Mouse (Mus musculus): Measurements from ENCODE around the gene Snrnp35. TPM values are rescaled to one million over a fixed set of nuclear protein-coding genes. Genes with fewer than 3 reads are reported as not detected.
A peak's percentile ranks its signal among the peaks of the same experiment; 100 is the strongest.

The Snrnp35 gene
- 9.2 and 9.9 TPM in 2 replicates for polyA plus RNA-seq (2015; fragmentation: Nextera tagmentation; extraction: Ambion mirVana)

GRCm38 (mm10) chr5:124482966-124483654 is at the start of gene Snrnp35:
Gene Snrnp35 (plus strand): TSS chr5:124483134.
- H3K27me3 ChIP-seq (ENCODE audit: control insufficient read depth, insufficient read depth, low read depth, low read length) = no peaks in the 10 kb centered on the region
- WGBS (ENCODE audit: insufficient replicate concordance) = under 1% methylated on average over 48 of the region's 48 CpGs
- H3K4me3 ChIP-seq (ENCODE audit: low read depth, low read length) = peak within 1 kb of the TSS; percentile 79
- H3K4me2 ChIP-seq (ENCODE audit: low read depth, low read length) = peak within 1 kb of the TSS; percentile 78
- H3K36me3 ChIP-seq (ENCODE audit: control insufficient read depth, insufficient read depth) = no peaks in the 10 kb centered on the region
- H3K9ac ChIP-seq (ENCODE audit: low read depth, low read length) = peak within 1 kb of the TSS; percentile 84
- H3K4me1 ChIP-seq (ENCODE audit: control insufficient read depth, low read depth, low read length) = peaks cover 10% of the 10 kb centered on the region
- peak; percentile 90 for ATAC-seq (ENCODE audit: low read depth)
- no peaks in the 10 kb centered on the region for H3K9me3 ChIP-seq (replicated peaks; ENCODE audit: control insufficient read depth, low read length)
- H3K27ac ChIP-seq (ENCODE audit: low read length) = peak within 1 kb of the TSS; percentile 98

DNA sequence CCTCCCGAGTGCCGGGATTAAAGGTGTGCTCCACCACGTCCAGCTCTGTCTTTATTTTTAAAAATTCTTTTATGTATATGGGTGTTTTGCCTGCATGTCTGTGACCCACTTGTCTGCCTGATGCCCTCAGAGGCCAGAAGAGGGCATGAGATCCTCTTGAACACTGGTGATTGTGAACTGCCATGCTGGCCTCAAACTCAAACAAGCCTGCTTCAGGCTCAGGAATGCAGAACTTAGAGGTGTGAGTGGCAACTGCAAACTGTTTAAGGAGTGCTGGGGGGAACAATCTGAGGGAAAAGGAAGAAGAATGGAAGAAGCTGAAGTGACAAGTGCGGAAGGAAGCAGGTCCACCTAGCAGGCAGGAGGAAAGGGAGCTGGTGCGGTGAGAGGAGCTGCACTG is 44.7 kb upstream of the Snrnp35 start:
- Histone ChIP-seq H3K4me3 (ENCODE audit: low read depth, low read length) (no peak overlapping the region), H3K36me3 (ENCODE audit: control insufficient read depth, insufficient read depth) (no peaks in the 10 kb centered on the region), H3K9me3 (replicated peaks; ENCODE audit: control insufficient read depth, low read length) (no peaks in the 10 kb centered on the region), H3K9ac (ENCODE audit: low read depth, low read length) (peak overlapping the region; percentile 29; the same call in 1 of the 2 replicates), H3K4me2 (ENCODE audit: low read depth, low read length) (peak overlapping the region; percentile 77; the same call in 1 of the 2 replicates), H3K4me1 (ENCODE audit: control insufficient read depth, low read depth, low read length) (peaks cover 30% of the 10 kb centered on the region), H3K27ac (ENCODE audit: low read length) (peak overlapping the region; percentile 55), H3K27me3 (ENCODE audit: control insufficient read depth, insufficient read depth, low read depth, low read length) (no peaks in the 10 kb centered on the region)
- ATAC-seq (ENCODE audit: low read depth) = no peak
- 58% methylated on average over 5 of the region's 5 CpGs for WGBS (ENCODE audit: insufficient replicate concordance)

GRCm38 (mm10) chr5:124438746-124439145 is 44.2 kb upstream of the Snrnp35 start:
- H3K27me3 ChIP-seq (ENCODE audit: control insufficient read depth, insufficient read depth, low read depth, low read length) = no peaks in the 10 kb centered on the region
- peak overlapping the region; percentile 29; the same call in 1 of the 2 replicates for H3K9ac ChIP-seq (ENCODE audit: low read depth, low read length)
- H3K27ac ChIP-seq (ENCODE audit: low read length) = peak overlapping the region; percentile 55
- H3K4me1 ChIP-seq (ENCODE audit: control insufficient read depth, low read depth, low read length) = peaks cover 32% of the 10 kb centered on the region
- H3K9me3 ChIP-seq (replicated peaks; ENCODE audit: control insufficient read depth, low read length) = no peaks in the 10 kb centered on the region
- peak overlapping the region; percentile 97 for H3K4me3 ChIP-seq (ENCODE audit: low read depth, low read length)
- no peaks in the 10 kb centered on the region for H3K36me3 ChIP-seq (ENCODE audit: control insufficient read depth, insufficient read depth)
- 55% methylated on average over 5 of the region's 5 CpGs for WGBS (ENCODE audit: insufficient replicate concordance)
- H3K4me2 ChIP-seq (ENCODE audit: low read depth, low read length) = peak overlapping the region; percentile 77
- no peak for ATAC-seq (ENCODE audit: low read depth)

DNA sequence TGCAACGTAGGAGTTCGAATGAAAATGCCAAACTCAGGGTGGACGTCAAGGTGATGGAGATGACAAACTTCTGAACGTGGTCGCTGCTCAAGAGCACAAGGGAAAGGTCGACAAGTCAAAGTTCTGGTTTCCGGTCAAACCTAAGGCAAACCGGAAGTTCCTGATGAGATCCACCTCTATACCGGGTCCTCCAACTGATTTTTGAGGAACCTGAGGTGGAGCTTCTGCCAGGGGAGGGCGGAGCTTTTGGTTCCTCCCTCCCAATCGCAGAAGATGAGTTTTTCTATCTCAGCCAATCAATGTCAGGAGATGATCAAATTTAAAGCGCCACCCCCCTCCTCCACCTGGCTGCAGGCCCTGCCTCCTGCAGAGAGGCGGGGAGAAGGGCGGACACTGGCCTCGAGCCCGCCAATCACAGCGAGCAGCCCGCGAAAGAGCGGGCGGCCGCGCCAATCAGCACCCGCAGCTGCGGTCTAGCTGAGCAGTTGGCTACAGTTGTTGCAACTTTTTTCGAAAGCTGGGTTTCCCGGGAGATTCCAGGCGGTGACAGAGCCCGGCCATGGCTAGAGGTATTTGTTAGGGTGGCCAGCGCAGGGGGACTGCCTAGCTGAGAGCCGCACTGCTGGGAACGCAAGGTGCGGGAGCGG is 43.4 kb upstream of the Snrnp35 start, which contains the start of gene Kmt5a:
TSS of gene Kmt5a (plus strand) at position 484 of the 647 bp plus-strand sequence.
- peak within 1 kb of the TSS; percentile 95 for H3K27ac ChIP-seq (ENCODE audit: low read length)
- ATAC-seq (ENCODE audit: low read depth) = peak; percentile 97
- H3K4me3 ChIP-seq (ENCODE audit: low read depth, low read length) = peak within 1 kb of the TSS; percentile 97
- peak within 1 kb of the TSS; percentile 87 for H3K9ac ChIP-seq (ENCODE audit: low read depth, low read length)
- no peaks in the 10 kb centered on the region for H3K36me3 ChIP-seq (ENCODE audit: control insufficient read depth, insufficient read depth)
- peaks cover 41% of the 10 kb centered on the region for H3K4me1 ChIP-seq (ENCODE audit: control insufficient read depth, low read depth, low read length)
- peak within 1 kb of the TSS; percentile 77 for H3K4me2 ChIP-seq (ENCODE audit: low read depth, low read length)
- 0% methylated on average over 34 of the region's 34 CpGs for WGBS (ENCODE audit: insufficient replicate concordance)
- no peaks in the 10 kb centered on the region for H3K27me3 ChIP-seq (ENCODE audit: control insufficient read depth, insufficient read depth, low read depth, low read length)
- no peaks in the 10 kb centered on the region for H3K9me3 ChIP-seq (replicated peaks; ENCODE audit: control insufficient read depth, low read length)

- H3K9ac ChIP-seq (ENCODE audit: low read depth, low read length) = peak overlapping the region; percentile 87
- WGBS (ENCODE audit: insufficient replicate concordance) = under 1% methylated on average over 30 of the region's 30 CpGs
- H3K27ac ChIP-seq (ENCODE audit: low read length) = peak overlapping the region; percentile 95
- peak; percentile 12; the same call in 1 of the 2 replicates for ATAC-seq (ENCODE audit: low read depth)
- peaks cover 46% of the 10 kb centered on the region for H3K4me1 ChIP-seq (ENCODE audit: control insufficient read depth, low read depth, low read length)
- peak overlapping the region; percentile 97 for H3K4me3 ChIP-seq (ENCODE audit: low read depth, low read length)
- H3K27me3 ChIP-seq (ENCODE audit: control insufficient read depth, insufficient read depth, low read depth, low read length) = no peaks in the 10 kb centered on the region
- no peaks in the 10 kb centered on the region for H3K9me3 ChIP-seq (replicated peaks; ENCODE audit: control insufficient read depth, low read length)
- no peaks in the 10 kb centered on the region for H3K36me3 ChIP-seq (ENCODE audit: control insufficient read depth, insufficient read depth)
- peak overlapping the region; percentile 77 for H3K4me2 ChIP-seq (ENCODE audit: low read depth, low read length)
Measured at GRCm38 (mm10) chr5:124440094-124440701, 42.7 kb upstream of the Snrnp35 start.

GRCm38 (mm10) chr5:124442628-124443027 is 40.3 kb upstream of the Snrnp35 start:
- 35% methylated on average over 2 of the region's 2 CpGs for WGBS (ENCODE audit: insufficient replicate concordance)
- Histone ChIP-seq H3K9ac (ENCODE audit: low read depth, low read length) (peak overlapping the region; percentile 43), H3K36me3 (ENCODE audit: control insufficient read depth, insufficient read depth) (peaks cover 6% of the 10 kb centered on the region), H3K27ac (ENCODE audit: low read length) (peak overlapping the region; percentile 86), H3K9me3 (replicated peaks; ENCODE audit: control insufficient read depth, low read length) (no peaks in the 10 kb centered on the region), H3K4me2 (ENCODE audit: low read depth, low read length) (peak overlapping the region; percentile 77), H3K27me3 (ENCODE audit: control insufficient read depth, insufficient read depth, low read depth, low read length) (no peaks in the 10 kb centered on the region), H3K4me1 (ENCODE audit: control insufficient read depth, low read depth, low read length) (peaks cover 62% of the 10 kb centered on the region), H3K4me3 (ENCODE audit: low read depth, low read length) (peak overlapping the region; percentile 50)
- ATAC-seq (ENCODE audit: low read depth) = no peak

- Histone ChIP-seq H3K36me3 (ENCODE audit: control insufficient read depth, insufficient read depth) (peaks cover 15% of the 10 kb centered on the region), H3K27ac (ENCODE audit: low read length) (peak overlapping the region; percentile 87), H3K9me3 (replicated peaks; ENCODE audit: control insufficient read depth, low read length) (no peaks in the 10 kb centered on the region), H3K27me3 (ENCODE audit: control insufficient read depth, insufficient read depth, low read depth, low read length) (no peaks in the 10 kb centered on the region), H3K4me1 (ENCODE audit: control insufficient read depth, low read depth, low read length) (peaks cover 65% of the 10 kb centered on the region), H3K4me3 (ENCODE audit: low read depth, low read length) (peak overlapping the region; percentile 86), H3K4me2 (ENCODE audit: low read depth, low read length) (peak overlapping the region; percentile 97), H3K9ac (ENCODE audit: low read depth, low read length) (peak overlapping the region; percentile 88; the same call in 1 of the 2 replicates)
- ATAC-seq (ENCODE audit: low read depth) = no peak
- 67% methylated on average over 3 of the region's 3 CpGs for WGBS (ENCODE audit: insufficient replicate concordance)
Measured at GRCm38 (mm10) chr5:124444208-124444607, 38.7 kb upstream of the Snrnp35 start.

DNA sequence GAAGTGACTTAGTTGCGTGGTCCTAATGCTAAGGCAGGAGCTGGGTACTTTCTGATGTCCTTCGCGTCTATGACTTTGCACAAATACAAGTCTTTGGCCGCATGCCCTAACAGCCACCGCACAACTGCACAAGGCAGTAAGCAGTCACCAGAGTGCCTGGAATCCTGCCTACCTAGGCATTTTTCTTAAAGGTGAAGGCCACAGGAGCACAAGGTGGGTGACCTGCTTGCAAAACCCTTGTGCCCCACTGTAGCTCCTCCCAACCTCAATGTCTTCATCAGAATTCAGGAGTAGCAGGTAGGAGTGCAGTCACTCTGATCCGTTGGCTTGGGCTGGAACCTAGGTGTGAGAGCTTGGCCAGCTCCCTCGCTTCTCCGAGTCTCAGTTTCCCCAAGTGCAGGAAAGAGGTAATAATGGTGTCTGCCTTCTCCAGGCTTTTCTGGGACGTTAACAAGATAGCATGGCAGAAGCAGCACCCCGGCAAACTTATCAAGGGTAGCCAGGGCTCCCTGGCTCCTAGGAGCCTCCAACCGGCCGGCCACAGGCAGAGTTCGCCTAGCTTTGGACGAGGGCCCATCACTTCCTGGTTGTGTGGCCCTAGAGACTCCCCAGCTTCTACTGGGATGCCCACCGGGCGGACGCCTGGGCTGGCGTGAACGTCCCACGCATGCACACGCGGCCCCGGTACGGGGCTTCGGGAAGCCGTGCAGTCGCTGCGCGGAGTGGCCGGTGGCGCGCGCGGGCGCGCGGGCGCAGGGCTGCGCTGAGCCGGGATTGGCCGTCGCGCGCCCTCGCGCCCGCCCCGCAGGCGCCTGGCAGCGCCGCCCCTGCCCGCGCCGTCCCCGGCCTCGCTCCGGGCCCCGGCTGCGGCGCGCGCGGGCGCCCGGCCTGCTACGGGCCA is 38.0 kb upstream of the Snrnp35 start:
- H3K4me3 ChIP-seq (ENCODE audit: low read depth, low read length) = peak overlapping the region; percentile 86
- 2% methylated on average over 50 of the region's 66 CpGs for WGBS (ENCODE audit: insufficient replicate concordance)
- peak overlapping the region; percentile 87 for H3K27ac ChIP-seq (ENCODE audit: low read length)
- no peaks in the 10 kb centered on the region for H3K27me3 ChIP-seq (ENCODE audit: control insufficient read depth, insufficient read depth, low read depth, low read length)
- H3K4me2 ChIP-seq (ENCODE audit: low read depth, low read length) = peak overlapping the region; percentile 97
- H3K9ac ChIP-seq (ENCODE audit: low read depth, low read length) = peak overlapping the region; percentile 88
- H3K9me3 ChIP-seq (replicated peaks; ENCODE audit: control insufficient read depth, low read length) = no peaks in the 10 kb centered on the region
- H3K4me1 ChIP-seq (ENCODE audit: control insufficient read depth, low read depth, low read length) = peaks cover 71% of the 10 kb centered on the region
- peak; percentile 82 for ATAC-seq (ENCODE audit: low read depth)
- H3K36me3 ChIP-seq (ENCODE audit: control insufficient read depth, insufficient read depth) = peaks cover 20% of the 10 kb centered on the region

Data from liver, embryonic 16.5 days (tissue).